Mouse (Mus musculus) lung, postnatal 4 days (tissue): Measurements from ENCODE around the gene Vmn2r98.
"Not testable (repeated sequence)": the region's sequence is repeated elsewhere in the genome, so short reads cannot be mapped to it uniquely, and the experiment has no call there.

Experiments
- DNase-seq, 2 experiments: peaks; one replicate each; pipeline ENCODE4 v3.0.0; 2021

Vmn2r98 gene

DNA sequence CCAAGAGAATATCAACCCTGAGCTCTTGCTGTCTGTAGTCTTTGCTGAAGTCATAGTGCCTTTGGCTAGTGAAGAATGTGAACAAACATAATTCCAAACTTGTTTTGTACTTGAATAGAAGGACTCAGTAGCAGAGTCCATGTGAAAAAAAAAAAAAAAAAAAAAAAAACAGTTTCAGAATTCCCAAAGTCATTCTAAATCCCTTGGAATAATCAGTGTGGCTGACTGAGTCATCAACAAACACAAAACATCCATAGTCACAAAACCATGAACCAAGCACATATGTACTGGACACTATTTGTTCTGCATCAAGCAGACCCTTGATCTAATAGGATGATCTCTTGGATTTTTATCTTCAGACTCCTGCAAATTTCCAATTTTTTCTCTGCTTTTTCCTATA lies at the start of gene Vmn2r98:
Gene Vmn2r98 (plus strand): TSS at position 301 of the 400 bp plus-strand sequence.
- not testable (repeated sequence) for DNase-seq

DNA sequence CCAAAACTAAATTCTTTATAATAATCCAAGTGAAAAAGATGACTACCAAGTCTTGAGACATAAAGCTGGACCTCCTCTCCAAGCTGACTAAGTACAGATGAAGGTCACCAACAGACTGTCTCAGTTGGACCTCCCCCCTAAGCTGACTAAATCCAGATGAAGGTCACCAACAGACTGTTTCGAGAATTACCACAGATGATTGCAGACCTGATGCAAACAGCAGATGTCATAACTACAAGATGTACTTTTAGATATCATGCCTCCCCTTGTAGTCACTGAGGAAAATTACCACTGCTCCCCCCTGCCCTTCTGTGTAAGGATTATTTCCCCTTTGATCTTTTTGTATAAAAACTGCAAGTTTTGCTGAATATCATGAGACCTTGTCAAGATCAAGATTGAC lies 21.8 kb upstream of the Vmn2r98 start:
- not testable (repeated sequence) for DNase-seq

DNA sequence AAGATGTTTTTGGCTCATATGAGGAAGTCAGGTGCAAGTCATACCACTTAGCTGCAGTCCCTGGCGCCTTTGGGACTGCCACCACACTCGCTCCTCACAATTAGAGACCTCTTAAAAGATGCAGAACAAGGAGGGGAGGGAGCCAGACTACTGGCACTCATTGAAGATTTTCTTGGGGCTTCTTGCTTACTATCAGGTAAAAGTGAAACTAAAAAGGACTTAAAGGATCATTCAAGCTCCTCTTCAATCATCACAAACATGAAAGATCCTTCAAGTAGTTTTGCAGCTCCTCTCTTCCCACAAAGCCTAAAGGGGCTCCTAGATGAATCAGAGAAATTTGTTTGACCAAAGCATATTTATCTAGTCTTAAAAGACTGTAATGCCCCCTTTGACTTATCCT lies 21.3 kb upstream of the Vmn2r98 start:
- no peak for DNase-seq

DNA sequence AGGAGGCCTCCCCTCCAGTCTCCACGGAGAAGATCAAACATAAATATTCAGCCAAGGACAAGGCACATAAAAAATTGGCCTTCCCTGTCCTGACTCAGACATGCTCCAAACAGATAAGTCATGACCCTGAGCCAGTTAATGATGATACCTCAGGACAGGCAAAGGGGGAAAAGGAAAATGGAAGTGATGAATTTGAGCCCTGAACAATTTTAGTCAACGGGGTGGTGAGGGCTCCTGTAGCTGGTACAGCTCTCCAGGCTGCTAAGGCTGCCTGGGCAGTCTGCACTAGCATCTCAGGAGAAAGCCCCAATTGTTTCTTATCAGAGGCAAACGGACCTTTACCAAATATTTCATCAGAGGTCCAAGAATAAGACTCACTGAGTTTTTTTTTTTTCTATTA lies 20.5 kb upstream of the Vmn2r98 start:
- no peak for DNase-seq
